Mouse (Mus musculus) cerebellum, adult 8-10 months (tissue): ENCODE results near the gene Frmd7.

Experiments used
- DNase-seq: peaks from one replicate; pipeline ENCODE4 v3.0.0; 2022

The Frmd7 gene

GRCm38 (mm10) chrX:50942610-50943009, at the start of gene Frmd7:
Gene Frmd7, minus strand, starts transcription at chrX:50942710.
- DNase-seq, result no peak

- DNase-seq, result no peak
These were observed 48.8 kb upstream of the Frmd7 start for GRCm38 (mm10) chrX:50991324-50991723.

GRCm38 (mm10) chrX:50989940-50990339, 47.4 kb upstream of the Frmd7 start:
- no peak for DNase-seq

- no peak for DNase-seq
These were observed 46.1 kb upstream of the Frmd7 start for GRCm38 (mm10) chrX:50988581-50988980.

GRCm38 (mm10) chrX:50978428-50978827, 35.9 kb upstream of the Frmd7 start:
- DNase-seq, result no peak

- DNase-seq, result no peak
These were observed 29.6 kb upstream of the Frmd7 start for GRCm38 (mm10) chrX:50972145-50972544.

- no peak for DNase-seq
These were observed 27.4 kb upstream of the Frmd7 start for GRCm38 (mm10) chrX:50969907-50970306.

GRCm38 (mm10) chrX:50968157-50968932, 25.8 kb upstream of the Frmd7 start:
- DNase-seq, result no peak

GRCm38 (mm10) chrX:50965157-50965556, 22.6 kb upstream of the Frmd7 start:
- no peak for DNase-seq

- no peak for DNase-seq
These were observed 20.4 kb upstream of the Frmd7 start for GRCm38 (mm10) chrX:50962955-50963354.

- DNase-seq, result no peak
These were observed 6.1 kb upstream of the Frmd7 start for GRCm38 (mm10) chrX:50948633-50949032.

- DNase-seq, result no peak
These were observed 5.6 kb upstream of the Frmd7 start for GRCm38 (mm10) chrX:50948116-50948515.

- DNase-seq, result no peak
These were observed 5.4 kb downstream of the Frmd7 start for GRCm38 (mm10) chrX:50937117-50937516.

- DNase-seq, result no peak
These were observed 12.2 kb downstream of the Frmd7 start for GRCm38 (mm10) chrX:50930309-50930708.

GRCm38 (mm10) chrX:50926893-50927545, 15.5 kb downstream of the Frmd7 start:
- DNase-seq, result no peak

GRCm38 (mm10) chrX:50924629-50925364, 17.7 kb downstream of the Frmd7 start:
- peak; percentile 2 for DNase-seq

GRCm38 (mm10) chrX:50918754-50919153, 23.8 kb downstream of the Frmd7 start:
- no peak for DNase-seq

GRCm38 (mm10) chrX:50917389-50917788, 25.1 kb downstream of the Frmd7 start:
- no peak for DNase-seq

- no peak for DNase-seq
These were observed 32.6 kb downstream of the Frmd7 start for GRCm38 (mm10) chrX:50909915-50910314.

- DNase-seq, result no peak
These were observed 39.0 kb downstream of the Frmd7 start for GRCm38 (mm10) chrX:50903497-50903896.

GRCm38 (mm10) chrX:50887999-50888398, 54.5 kb downstream of the Frmd7 start:
- DNase-seq, result no peak

GRCm38 (mm10) chrX:50874246-50875002, 68.1 kb downstream of the Frmd7 start:
- no peak for DNase-seq

GRCm38 (mm10) chrX:50864734-50865133, 77.8 kb downstream of the Frmd7 start:
- DNase-seq, result no peak
